Mouse (Mus musculus) B cell, adult 2 months (primary cell): ENCODE measurements at regions not wholly inside any gene's neighbourhood (a gene's known extent, or its start where the extent isn't known, plus 50 kb on each side); places are given as distances from the start of the nearest gene placed in this dataset.

Experiments
- DNase-seq, 2 experiments: peaks; one replicate each; pipeline ENCODE4 v3.0.0; 2022

- DNase-seq, result no peak
Measured at GRCm38 (mm10) chr15:36852229-36852821, 155.2 kb downstream of the Zfp706 start.

GRCm38 (mm10) chr15:36848238-36848637 lies 159.3 kb downstream of the Zfp706 start:
- peak; percentile 31 to 38 for DNase-seq

- DNase-seq, result no peak
Measured at GRCm38 (mm10) chr15:36846806-36847205, 160.8 kb downstream of the Zfp706 start.
